Mouse (Mus musculus) frontal cortex, postnatal 25 days (tissue): ENCODE results near the gene Afap1.

Source experiments
- DNase-seq, 2 experiments: peaks; one replicate each; pipeline ENCODE4 v3.0.0; 2022; ENCODE audit warnings: low spot score in 2 of 2

Gene Afap1

GRCm38 (mm10) chr5:35897147-35897546 lies 4.0 kb downstream of the Afap1 start:
- no peak for DNase-seq

GRCm38 (mm10) chr5:35898114-35898513 lies 5.0 kb downstream of the Afap1 start:
- DNase-seq = no peak

GRCm38 (mm10) chr5:35898994-35899393 lies 5.9 kb downstream of the Afap1 start:
- no peak for DNase-seq

- DNase-seq = no peak
These were observed 7.5 kb downstream of the Afap1 start for GRCm38 (mm10) chr5:35900401-35901225.

GRCm38 (mm10) chr5:35901226-35901809 lies 8.2 kb downstream of the Afap1 start:
- DNase-seq = no peak

- DNase-seq = no peak
These were observed 10.3 kb downstream of the Afap1 start for GRCm38 (mm10) chr5:35903456-35903855.

- DNase-seq = no peak
These were observed 12.2 kb downstream of the Afap1 start for GRCm38 (mm10) chr5:35905283-35905682.

- no peak for DNase-seq
These were observed 14.0 kb downstream of the Afap1 start for GRCm38 (mm10) chr5:35907090-35907489.

GRCm38 (mm10) chr5:35907633-35908426 lies 14.7 kb downstream of the Afap1 start:
- DNase-seq = no peak

GRCm38 (mm10) chr5:35908626-35909443 lies 15.7 kb downstream of the Afap1 start:
- no peak for DNase-seq

- no peak for DNase-seq
These were observed 22.6 kb downstream of the Afap1 start for GRCm38 (mm10) chr5:35915629-35916300.

- no peak for DNase-seq
These were observed 23.5 kb downstream of the Afap1 start for GRCm38 (mm10) chr5:35916666-35917065.

GRCm38 (mm10) chr5:35918387-35918786 lies 25.3 kb downstream of the Afap1 start:
- DNase-seq = no peak

- no peak for DNase-seq
These were observed 27.0 kb downstream of the Afap1 start for GRCm38 (mm10) chr5:35920076-35920475.

- DNase-seq = no peak
These were observed 27.4 kb downstream of the Afap1 start for GRCm38 (mm10) chr5:35920557-35920956.

- no peak for DNase-seq
These were observed 28.0 kb downstream of the Afap1 start for GRCm38 (mm10) chr5:35921141-35921540.

- DNase-seq = no peak
These were observed 28.6 kb downstream of the Afap1 start for GRCm38 (mm10) chr5:35921595-35922254.

- no peak for DNase-seq
These were observed 30.3 kb downstream of the Afap1 start for GRCm38 (mm10) chr5:35923448-35923847.

- no peak for DNase-seq
These were observed 32.1 kb downstream of the Afap1 start for GRCm38 (mm10) chr5:35925171-35925634.

GRCm38 (mm10) chr5:35926511-35926910 lies 33.4 kb downstream of the Afap1 start:
- DNase-seq = no peak
